Mouse (Mus musculus) MEL (cell line): Measurements from ENCODE around the gene Vat1. TPM values are rescaled to one million over a fixed set of nuclear protein-coding genes. Genes with fewer than 3 reads are reported as not detected.
"Not testable (repeated sequence)": the region's sequence is repeated elsewhere in the genome, so short reads cannot be mapped to it uniquely, and the experiment has no call there.

Experiments
- DNase-seq: peaks from one replicate; pipeline ENCODE4 v3.0.0; 2011; ENCODE audit warnings: low read depth, low spot score
- H3K27ac ChIP-seq: 2 replicates; pipeline ENCODE4 v1.5.1; 2012; ENCODE audit warnings: low read depth, mild to moderate bottlenecking, control low read depth, low read length, moderate library complexity; ENCODE audit not compliant: control insufficient read depth
- H3K27me3 ChIP-seq, 2 experiments: fragments of 150-350 bp in 1 of 2; sonication (generic) in 1 of 2; 2 replicates each; pipeline ENCODE4 v1.6.1; 2012; ENCODE audit warnings: low read length in 2 of 2, mild to moderate bottlenecking in 2 of 2, improper control_type of control experiment in 1 of 2, moderate library complexity in 1 of 2; ENCODE audit not compliant: insufficient read depth in 2 of 2, control insufficient read depth in 1 of 2
- H3K36me3 ChIP-seq, 2 experiments: 2 replicates each; pipeline ENCODE4 v1.6.1; 2012 to 2014; ENCODE audit warnings: low read length in 2 of 2, improper control_type of control experiment in 1 of 2, inconsistent platforms in 1 of 2, mild to moderate bottlenecking in 1 of 2; ENCODE audit not compliant: insufficient read depth in 2 of 2, control insufficient read depth in 1 of 2
- H3K4me1 ChIP-seq, 2 experiments: fragments of 150-350 bp in 1 of 2; sonication (generic) in 1 of 2; 2 replicates each; pipeline ENCODE4 v1.6.1; 2012; ENCODE audit warnings: low read length in 2 of 2, improper control_type of control experiment in 1 of 2, mild to moderate bottlenecking in 1 of 2; ENCODE audit not compliant: insufficient read depth in 2 of 2, control insufficient read depth in 1 of 2
- H3K4me3 ChIP-seq, 2 experiments: fragments of 150-350 bp in 1 of 2; sonication (generic) in 1 of 2; 2 replicates each; pipeline ENCODE4 v1.5.1; 2012; ENCODE audit warnings: low read depth in 2 of 2, low read length in 2 of 2, mild to moderate bottlenecking in 2 of 2, moderate library complexity in 2 of 2, control low read depth in 1 of 2, improper control_type of control experiment in 1 of 2; ENCODE audit not compliant: control insufficient read depth in 1 of 2, insufficient read depth in 1 of 2
- H3K79me2 ChIP-seq: 2 replicates; pipeline ENCODE4 v1.6.1; 2012; ENCODE audit warnings: mild to moderate bottlenecking, low read length, moderate library complexity; ENCODE audit not compliant: control insufficient read depth, poor library complexity, insufficient read depth
- H3K9ac ChIP-seq: 2 replicates; pipeline ENCODE4 v1.6.1; 2012; ENCODE audit warnings: low read depth, mild to moderate bottlenecking, control low read depth, low read length, moderate library complexity; ENCODE audit not compliant: control insufficient read depth, poor library complexity, severe bottlenecking
- H3K9me3 ChIP-seq: fragments of 150-350 bp; sonication (generic); replicated peaks from 2 replicates; pipeline ENCODE4 v1.6.1; 2012; ENCODE audit warnings: mild to moderate bottlenecking, low read length, improper control_type of control experiment, moderate library complexity; ENCODE audit not compliant: insufficient read depth
- CHD2 ChIP-seq: IDR thresholded peaks from 2 replicates; pipeline ENCODE4 v1.6.1; 2011; ENCODE audit warnings: low read length, improper control_type of control experiment
- CTCF ChIP-seq, 3 experiments: IDR thresholded peaks in 2 of 3; conservative IDR thresholded peaks in 1 of 3; 2 replicates each; pipeline ENCODE4 v1.5.1; 2011 to 2012; ENCODE audit warnings: low read length in 3 of 3, low read depth in 2 of 3, mild to moderate bottlenecking in 2 of 3, improper control_type of control experiment in 1 of 3, inconsistent platforms in 1 of 3, mixed read lengths in 1 of 3, moderate library complexity in 1 of 3; ENCODE audit not compliant: control insufficient read depth in 1 of 3, insufficient read depth in 1 of 3, poor library complexity in 1 of 3, severe bottlenecking in 1 of 3
- GATA1 ChIP-seq: IDR thresholded peaks from 2 replicates; pipeline ENCODE4 v1.6.1; 2011; ENCODE audit warnings: low read depth, low read length, improper control_type of control experiment
- KAT2A ChIP-seq: conservative IDR thresholded peaks from 2 replicates; pipeline ENCODE4 v1.6.1; 2012; ENCODE audit warnings: low read depth, low read length, improper control_type of control experiment, inconsistent platforms
- MAFK ChIP-seq: IDR thresholded peaks from 2 replicates; pipeline ENCODE4 v1.6.1; 2011; ENCODE audit warnings: low read depth, mild to moderate bottlenecking, low read length, improper control_type of control experiment, borderline replicate concordance
- MAX ChIP-seq: IDR thresholded peaks from 2 replicates; pipeline ENCODE4 v1.6.1; 2011; ENCODE audit warnings: low read length, improper control_type of control experiment
- MXI1 ChIP-seq: IDR thresholded peaks from 2 replicates; pipeline ENCODE4 v1.6.1; 2011; ENCODE audit warnings: mild to moderate bottlenecking, low read depth, low read length, improper control_type of control experiment
- MYB ChIP-seq: IDR thresholded peaks from 2 replicates; pipeline ENCODE4 v1.6.1; 2011; ENCODE audit warnings: mild to moderate bottlenecking, low read depth, low read length, improper control_type of control experiment
- MYC ChIP-seq: IDR thresholded peaks from 2 replicates; pipeline ENCODE4 v1.6.1; 2011; ENCODE audit warnings: low read depth, mild to moderate bottlenecking, low read length, improper control_type of control experiment, moderate library complexity
- NELFE ChIP-seq: IDR thresholded peaks from 2 replicates; pipeline ENCODE4 v1.6.1; 2011; ENCODE audit warnings: low read depth, low read length, improper control_type of control experiment
- POLR2A ChIP-seq, 2 experiments: IDR thresholded peaks; 2 replicates each; pipeline ENCODE4 v1.6.1; 2011 to 2012; ENCODE audit warnings: low read length in 2 of 2, mild to moderate bottlenecking in 2 of 2, control low read depth in 1 of 2, improper control_type of control experiment in 1 of 2, low read depth in 1 of 2, moderate library complexity in 1 of 2; ENCODE audit not compliant: control insufficient read depth in 1 of 2, insufficient read depth in 1 of 2, poor library complexity in 1 of 2
- POLR2AphosphoS2 ChIP-seq: IDR thresholded peaks from 2 replicates; pipeline ENCODE4 v1.6.1; 2011; ENCODE audit warnings: low read length, improper control_type of control experiment
- RAD21 ChIP-seq: IDR thresholded peaks from 2 replicates; pipeline ENCODE4 v1.6.1; 2011; ENCODE audit warnings: mild to moderate bottlenecking, low read depth, low read length, improper control_type of control experiment
- SIN3A ChIP-seq: IDR thresholded peaks from 2 replicates; pipeline ENCODE4 v1.6.1; 2012; ENCODE audit warnings: low read length, improper control_type of control experiment, inconsistent platforms
- SMC3 ChIP-seq: IDR thresholded peaks from 2 replicates; pipeline ENCODE4 v1.6.1; 2011; ENCODE audit warnings: low read depth, low read length, improper control_type of control experiment
- TAL1 ChIP-seq: IDR thresholded peaks from 2 replicates; pipeline ENCODE4 v1.6.1; 2012; ENCODE audit warnings: mild to moderate bottlenecking, inconsistent platforms, low read length, moderate library complexity, mixed read lengths
- TBP ChIP-seq: IDR thresholded peaks from 2 replicates; pipeline ENCODE4 v1.8.0; 2011; ENCODE audit warnings: low read depth, low read length, improper control_type of control experiment
- UBTF ChIP-seq: IDR thresholded peaks from 2 replicates; pipeline ENCODE4 v1.6.1; 2012; ENCODE audit warnings: low read depth, mild to moderate bottlenecking, inconsistent platforms, low read length, improper control_type of control experiment, moderate library complexity, borderline replicate concordance; ENCODE audit not compliant: insufficient read depth
- ZC3H11A ChIP-seq: IDR thresholded peaks from 2 replicates; pipeline ENCODE4 v1.6.1; 2012; ENCODE audit warnings: low read depth, mild to moderate bottlenecking, inconsistent platforms, low read length, improper control_type of control experiment
- ZMIZ1 ChIP-seq: IDR thresholded peaks from 2 replicates; pipeline ENCODE4 v1.6.1; 2012; ENCODE audit warnings: low read depth, mild to moderate bottlenecking, inconsistent platforms, low read length, improper control_type of control experiment, moderate library complexity
- ZNF384 ChIP-seq: IDR thresholded peaks from 2 replicates; pipeline ENCODE4 v1.6.1; 2012; ENCODE audit warnings: low read depth, mild to moderate bottlenecking, inconsistent platforms, low read length, improper control_type of control experiment
- polyA plus RNA-seq, 2 experiments: library from polyadenylated mRNA; stranded (reverse) in 1 of 2; unstranded in 1 of 2; fragments of >175 nt in 1 of 2; fragments of >200 nt in 1 of 2; gene quantifications; 2 replicates each; pipeline versions ENCODE4 v1.2.1 to v1.2.4; 2012; ENCODE audit warnings: low replicate concordance in 2 of 2, low read depth in 1 of 2; ENCODE audit not compliant: insufficient read length in 2 of 2, insufficient read depth in 1 of 2, missing spikeins in 1 of 2
- total RNA-seq: library from RNA; depleted of rRNA; stranded (reverse); fragments of 300-350 nt; gene quantifications from 2 replicates; pipeline ENCODE4 v1.2.3, GENCODE M21; 2012

Vat1 gene
- total and polyA plus RNA-seq, 3 experiments = 43.9 to 125 TPM; not detected in 1

DNA sequence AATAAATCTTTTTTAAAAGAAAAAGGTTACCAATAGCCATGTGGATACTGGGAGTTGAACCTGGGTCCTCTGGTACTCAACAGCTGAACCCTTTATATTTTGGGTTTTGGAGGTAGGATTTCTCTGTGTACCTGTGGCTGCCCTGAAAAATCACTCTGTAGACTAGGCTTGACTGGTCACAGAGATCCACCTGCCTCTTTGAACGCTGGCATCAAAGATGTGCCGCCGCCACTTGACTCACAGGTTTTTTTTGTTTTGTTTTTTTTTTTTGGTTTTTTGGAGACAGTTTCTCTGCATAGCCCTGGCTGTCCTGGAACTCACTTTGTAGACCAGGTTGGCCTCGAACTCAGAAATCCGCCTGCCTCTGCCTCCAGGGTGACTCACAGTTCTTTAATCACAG lies 18.2 kb downstream of the Vat1 start:
- H3K27ac ChIP-seq = peak overlapping the region; percentile 96
- no peaks in the 10 kb centered on the region for H3K27me3 ChIP-seq
- no peaks in the 10 kb centered on the region for H3K9me3 ChIP-seq
- peaks cover 25% of the 10 kb centered on the region for H3K79me2 ChIP-seq
- DNase-seq = peak; percentile 48
- H3K9ac ChIP-seq = peak overlapping the region; percentile 17; the same call in 1 of the 2 replicates
- TF ChIP-seq MAFK (no peak), UBTF (no peak), TAL1 (no peak), MYB (no peak), KAT2A (0 out of 2 replicates have a peak, but pooled peaks have one; percentile 11), CTCF (IDR thresholded peaks at IDR 0.05 in 2 of 3, conservative IDR thresholded peaks at IDR 0.05 in 1 of 3; ENCODE audit: control insufficient read depth in 1 of 3, insufficient read depth in 1 of 3, low read depth in 2 of 3, low read length in 3 of 3, poor library complexity in 1 of 3, severe bottlenecking in 1 of 3) (no peak), GATA1 (no peak)
- peaks cover 21 to 43% of the 10 kb centered on the region in 2 experiments for H3K4me1 ChIP-seq
- peaks cover 18 to 42% of the 10 kb centered on the region in 2 experiments for H3K36me3 ChIP-seq
- peak overlapping the region; percentile 17 to 88 for H3K4me3 ChIP-seq

DNA sequence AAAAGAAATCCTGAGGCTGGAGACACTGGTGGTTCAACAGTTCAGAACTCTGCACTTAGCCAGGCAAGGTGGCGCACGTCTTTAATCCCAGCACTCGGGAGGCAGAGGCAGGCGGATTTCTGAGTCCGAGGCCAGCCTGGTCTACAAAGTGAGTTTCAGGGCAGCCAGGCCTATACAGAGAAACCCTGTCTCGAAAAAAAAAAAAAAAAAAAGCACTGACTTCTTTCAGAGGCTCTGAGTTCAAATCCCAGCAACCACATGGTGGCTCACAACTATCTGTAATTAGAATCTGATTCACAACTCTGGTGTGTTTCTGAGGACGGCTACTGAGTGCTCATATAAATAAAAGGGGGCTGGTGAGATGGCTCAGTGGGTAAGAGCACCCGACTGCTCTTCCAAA lies 19.2 kb downstream of the Vat1 start:
- Histone ChIP-seq H3K4me1 (peaks cover 13 to 34% of the 10 kb centered on the region in 2 experiments), H3K79me2 (peaks cover 30% of the 10 kb centered on the region), H3K36me3 (peaks cover 19 to 32% of the 10 kb centered on the region in 2 experiments)
- not testable (repeated sequence) for H3K27me3 ChIP-seq, H3K9ac ChIP-seq, H3K9me3 ChIP-seq, H3K4me3 ChIP-seq, H3K27ac ChIP-seq
- TF ChIP-seq ZNF384 (peak; percentile 72; the same call in 1 of the 2 replicates), TBP (peak; percentile 35; the same call in 1 of the 2 replicates)
- peak; percentile 50 for DNase-seq

DNA sequence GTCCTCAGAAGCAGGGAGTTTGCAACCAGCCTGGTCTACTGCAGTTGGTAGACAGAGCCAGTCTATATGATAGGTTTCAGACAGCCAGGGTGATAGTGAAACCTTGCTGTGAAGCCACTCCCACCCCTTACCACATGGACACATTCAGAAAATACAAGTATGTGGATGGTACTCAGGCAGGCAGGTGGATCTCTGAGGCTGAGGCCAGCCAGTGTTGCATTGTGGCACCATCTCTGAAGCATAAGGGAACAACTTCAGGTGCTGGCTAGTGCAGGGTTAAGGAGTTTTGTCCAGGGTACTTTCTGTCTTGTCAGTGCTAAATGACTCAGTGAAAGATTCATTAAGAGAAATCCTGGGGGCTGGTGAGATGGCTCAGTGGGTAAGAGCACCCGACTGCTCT lies 19.7 kb downstream of the Vat1 start:
- H3K36me3 ChIP-seq = peaks cover 19 to 28% of the 10 kb centered on the region in 2 experiments
- H3K9me3 ChIP-seq = no peaks in the 10 kb centered on the region
- H3K27me3 ChIP-seq = no peaks in the 10 kb centered on the region
- DNase-seq = peak; percentile 83
- no peak overlapping the region for H3K9ac ChIP-seq
- no peak overlapping the region for H3K4me3 ChIP-seq
- H3K79me2 ChIP-seq = peaks cover 30% of the 10 kb centered on the region
- H3K4me1 ChIP-seq = peaks cover 11 to 28% of the 10 kb centered on the region in 2 experiments
- TF ChIP-seq CHD2 (0 out of 2 replicates have a peak, but pooled peaks have one; percentile 27), ZMIZ1 (peak; percentile 71), POLR2A (IDR thresholded peaks at IDR 0.05; ENCODE audit: control insufficient read depth in 1 of 2, insufficient read depth in 1 of 2, low read depth in 1 of 2, low read length in 2 of 2, poor library complexity in 1 of 2) (peak in 1 of 2 experiments; percentile 63; a peak in 1 of 4 replicates), MAX (no peak), RAD21 (no peak), SMC3 (peak; percentile 9), NELFE (0 out of 2 replicates have a peak, but pooled peaks have one; percentile 3), POLR2AphosphoS2 (peak; percentile 98), SIN3A (no peak), MXI1 (peak; percentile 28; the same call in 1 of the 2 replicates), MYB (peak; percentile 11; the same call in 1 of the 2 replicates), MYC (peak; percentile 74; the same call in 1 of the 2 replicates), KAT2A (no peak), ZC3H11A (no peak)
- peak overlapping the region; percentile 0; the same call in 1 of the 2 replicates for H3K27ac ChIP-seq
